Mouse (Mus musculus) brain, adult 2 months (tissue): ENCODE measurements at regions not wholly inside any gene's neighbourhood (a gene's known extent, or its start where the extent isn't known, plus 50 kb on each side); places are given as distances from the start of the nearest gene placed in this dataset.

ENCODE experiments used
- DNase-seq: peaks from one replicate; pipeline ENCODE4 v3.0.0; 2011; ENCODE audit warnings: low read depth, low spot score

- no peak for DNase-seq
These were observed 53.1 kb upstream of the Lbx1 start for GRCm38 (mm10) chr19:45288722-45289121.

DNA sequence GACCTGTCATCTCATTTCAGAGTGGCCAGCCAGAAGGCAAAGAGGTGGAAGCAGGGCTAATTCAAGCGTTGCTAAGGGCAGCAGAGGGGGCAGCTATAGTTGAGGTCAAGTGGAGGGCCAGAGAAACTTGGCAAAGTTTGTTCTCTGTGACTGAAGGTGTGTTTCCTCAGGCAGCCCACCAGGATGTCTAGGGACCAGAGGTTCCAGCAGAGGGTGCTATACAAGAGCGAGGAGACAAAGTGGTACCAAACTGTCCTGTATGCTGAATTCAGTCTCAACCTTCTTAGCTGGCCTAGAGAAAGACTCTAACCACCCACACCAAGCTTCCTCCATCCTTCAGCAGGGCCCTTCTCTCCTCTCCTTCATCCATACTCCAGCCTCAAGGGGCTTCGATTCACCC is 62.2 kb upstream of the Lbx1 start:
- peak; percentile 60 for DNase-seq

DNA sequence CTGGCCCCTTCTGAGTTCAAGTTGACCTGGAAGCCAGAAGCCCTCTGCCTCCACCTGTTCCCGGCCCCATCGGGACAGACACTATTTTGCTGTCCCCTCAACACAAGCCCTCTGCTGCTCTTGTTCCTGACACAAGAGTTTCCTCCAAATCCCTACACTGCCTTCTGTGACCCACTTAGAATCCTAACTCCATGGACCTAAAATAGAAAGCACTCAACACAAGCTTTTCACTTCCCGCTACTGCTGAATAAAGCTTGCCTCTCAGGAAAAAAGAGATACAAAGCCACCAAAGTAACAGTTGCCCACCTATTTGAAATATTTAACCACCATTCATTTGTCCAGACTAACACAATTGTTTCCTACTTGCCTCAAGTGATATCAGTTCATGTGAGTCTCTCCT is 63.7 kb upstream of the Lbx1 start:
- peak; percentile 74 for DNase-seq

- DNase-seq, result no peak
These were observed 63.8 kb upstream of the Btrc start for GRCm38 (mm10) chr19:45299768-45300167.

GRCm38 (mm10) chr19:45300691-45301431 is 62.7 kb upstream of the Btrc start:
- DNase-seq, result peak; percentile 61

GRCm38 (mm10) chr19:45301432-45301732 is 62.2 kb upstream of the Btrc start:
- peak; percentile 47 for DNase-seq

- DNase-seq, result peak; percentile 94
These were observed 61.6 kb upstream of the Btrc start for GRCm38 (mm10) chr19:45301733-45302547.

DNA sequence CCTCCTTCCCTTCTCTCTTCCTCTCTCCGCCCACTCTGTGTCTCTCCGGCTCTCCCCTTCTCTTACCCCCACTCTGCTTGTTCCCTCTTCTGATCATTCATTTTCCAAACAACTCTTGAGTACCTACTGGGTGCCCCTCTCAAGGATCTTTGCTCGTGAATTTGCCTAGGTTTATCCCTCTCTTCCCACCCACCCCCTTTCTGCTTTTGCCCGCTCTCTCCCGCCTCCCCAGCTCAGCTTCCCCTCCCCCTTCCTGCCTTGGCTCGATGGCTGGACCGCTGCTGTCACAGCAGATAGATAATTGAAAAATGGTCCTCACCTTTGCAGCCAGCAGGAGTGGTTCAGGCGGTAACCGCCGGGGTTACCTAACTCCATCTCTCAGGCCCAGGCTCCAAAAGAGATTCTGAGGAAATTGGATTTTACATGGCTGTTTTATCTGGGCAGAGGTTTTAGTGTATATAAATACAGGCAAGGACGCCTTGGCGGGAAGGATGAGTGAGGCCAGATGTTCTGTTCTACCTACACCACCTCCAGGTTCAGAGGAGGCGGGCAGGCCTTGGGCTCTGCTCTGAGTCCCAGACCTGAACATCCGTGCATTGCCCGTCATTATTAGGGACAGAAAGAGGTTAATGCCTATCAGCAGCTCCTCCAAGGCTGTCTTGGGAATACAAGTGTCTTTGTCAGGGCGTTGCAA is 60.8 kb upstream of the Btrc start:
- no peak for DNase-seq

GRCm38 (mm10) chr19:45304538-45304937 is 59.0 kb upstream of the Btrc start:
- peak; percentile 86 for DNase-seq

DNA sequence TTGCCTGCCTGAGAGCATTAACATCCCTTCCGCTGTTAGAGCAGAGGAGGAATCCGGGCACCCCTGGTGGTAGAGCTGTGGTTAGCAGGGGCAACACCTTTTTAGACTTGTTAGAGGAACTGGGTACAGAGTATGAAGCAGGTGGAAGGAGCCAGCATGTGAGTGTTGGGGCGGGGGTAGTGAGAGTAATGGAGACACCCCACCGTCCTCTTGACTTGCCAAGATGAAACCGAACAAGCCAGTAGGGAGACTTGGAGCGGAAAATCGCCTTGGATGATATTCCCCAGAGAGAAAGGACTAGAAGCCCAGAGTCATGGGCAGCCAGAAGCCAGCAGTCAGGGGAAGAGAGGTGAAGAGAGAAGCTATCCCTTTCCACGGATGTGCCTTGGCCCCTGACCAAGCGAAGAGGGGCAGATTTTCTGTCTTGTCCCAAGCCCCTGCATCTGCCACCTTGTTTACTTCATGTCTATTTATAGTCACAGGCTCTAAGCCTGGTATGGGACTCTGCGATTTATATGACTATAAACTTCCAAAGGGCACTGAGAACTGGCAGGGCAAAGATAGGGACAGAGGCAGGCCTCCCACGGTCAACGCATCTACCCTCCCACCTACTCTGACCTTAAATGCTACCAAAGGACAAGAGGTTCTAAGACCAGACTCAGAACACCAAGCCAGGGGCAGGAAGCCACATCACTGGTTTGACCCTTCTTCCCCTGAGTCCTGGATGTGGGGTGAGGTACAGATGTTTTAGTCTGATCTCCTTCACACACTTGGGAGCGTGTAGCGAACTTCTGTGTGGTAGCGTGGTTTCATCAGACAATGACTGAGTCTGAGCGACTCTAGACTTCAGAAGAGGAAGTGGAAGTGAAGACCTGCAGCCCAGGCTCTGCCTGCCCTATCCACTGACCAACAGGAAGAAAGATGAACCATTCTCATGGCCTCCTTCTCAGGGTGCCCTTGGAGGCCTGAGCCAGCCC is 55.9 kb upstream of the Btrc start:
- DNase-seq, result no peak

- DNase-seq, result peak; percentile 52
These were observed 54.8 kb upstream of the Btrc start for GRCm38 (mm10) chr19:45308676-45309275.

DNA sequence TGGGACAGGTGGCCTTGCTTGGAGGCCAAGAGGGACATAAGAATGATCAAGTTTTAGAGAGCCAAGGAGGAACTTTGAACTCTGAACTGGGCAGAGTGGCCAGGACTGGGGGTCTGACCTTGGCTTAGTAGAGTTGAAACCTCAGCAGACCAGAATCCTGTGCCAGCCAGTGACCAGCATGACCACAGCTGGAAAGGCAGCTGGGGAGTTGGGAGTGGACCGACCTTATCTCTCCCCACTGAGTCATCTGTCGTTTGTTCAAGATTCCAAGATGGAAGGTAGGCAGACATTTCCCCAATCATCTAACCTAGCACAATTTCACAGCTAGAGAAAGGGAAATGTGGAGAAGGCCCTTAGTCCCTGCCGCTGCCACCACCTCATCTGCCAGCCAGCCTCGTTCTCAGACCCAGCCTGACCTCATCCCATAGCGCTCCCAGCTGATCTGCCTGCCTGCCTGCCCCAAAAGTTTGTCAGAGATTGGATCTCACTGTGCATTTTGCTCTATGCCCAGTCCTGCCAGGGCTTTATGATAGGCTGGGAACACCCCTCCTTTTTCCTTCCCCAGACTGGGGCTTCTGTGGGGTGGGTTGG is 53.1 kb upstream of the Btrc start:
- no peak for DNase-seq

DNA sequence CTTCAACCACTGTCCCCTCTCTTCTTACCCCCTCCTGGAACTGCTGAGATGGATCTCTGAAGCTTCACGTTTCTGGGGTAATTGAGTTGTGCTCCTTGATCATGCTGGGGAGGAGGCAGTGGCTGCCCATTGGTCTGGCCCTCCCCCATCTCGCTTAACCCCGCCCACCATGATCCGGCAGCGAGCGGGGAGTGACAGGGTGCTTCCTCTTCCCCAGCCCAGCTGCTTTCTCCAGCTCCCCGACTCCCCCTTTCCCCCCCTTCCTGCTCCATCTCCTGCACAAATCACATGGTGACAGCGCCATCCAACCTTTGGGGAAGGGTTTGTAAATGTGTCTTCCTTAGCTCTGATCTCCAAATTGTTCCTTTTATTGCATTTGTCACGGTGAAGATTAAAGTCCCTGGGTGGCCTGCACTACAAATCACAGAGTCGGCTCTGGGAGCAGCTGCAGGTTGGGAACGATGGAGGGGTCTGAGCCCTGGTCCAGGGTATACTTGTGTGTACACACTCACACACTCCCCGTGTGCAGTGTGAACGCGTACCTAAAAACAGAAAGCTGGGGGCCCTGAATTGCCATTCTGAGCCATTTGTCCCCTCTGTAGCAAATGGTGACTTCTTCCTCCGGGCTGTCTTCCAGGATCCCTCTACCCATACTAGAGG is 52.5 kb upstream of the Btrc start:
- DNase-seq, result peak; percentile 79

- DNase-seq, result no peak
These were observed 51.5 kb upstream of the Btrc start for GRCm38 (mm10) chr19:45311831-45312537.

GRCm38 (mm10) chr19:45312713-45313365 is 50.7 kb upstream of the Btrc start:
- DNase-seq, result no peak
